Mouse (Mus musculus) limb, embryonic 14.5 days (tissue): ENCODE data around the gene Gpr37. TPM values are rescaled to one million over a fixed set of nuclear protein-coding genes. Genes with fewer than 3 reads are reported as not detected.

ENCODE experiments used
- ATAC-seq: fragments of 200-750 bp; cut with Nextera tagmentation; 2 replicates; pipeline ENCODE4 v1.8.0; 2017; ENCODE audit warnings: low read depth, moderate number of reproducible peaks, moderate TSS enrichment; ENCODE audit not compliant: low FRiP score
- DNase-seq: peaks from one replicate; pipeline ENCODE4 v3.0.0-alpha.2; 2015; ENCODE audit warnings: low spot score
- H3K27ac ChIP-seq: fragments of 300-500 bp; sonication (generic); replicated peaks from 2 replicates; pipeline ENCODE4 v1.5.1; 2014; ENCODE audit warnings: low read depth, mild to moderate bottlenecking, low read length, moderate library complexity, mixed read lengths
- H3K27me3 ChIP-seq: fragments of 300-500 bp; sonication (generic); 2 replicates; pipeline ENCODE4 v1.6.1; 2014; ENCODE audit warnings: low read length, mixed read lengths; ENCODE audit not compliant: control insufficient read depth, insufficient read depth
- H3K36me3 ChIP-seq: fragments of 300-500 bp; sonication (generic); 2 replicates; pipeline ENCODE4 v1.6.1; 2014; ENCODE audit warnings: mild to moderate bottlenecking, low read length, moderate library complexity, mixed read lengths; ENCODE audit not compliant: control insufficient read depth, insufficient read depth
- H3K4me1 ChIP-seq: fragments of 300-500 bp; sonication (generic); 2 replicates; pipeline ENCODE4 v1.6.1; 2014; ENCODE audit warnings: antibody characterized with exemption, low read length, mixed read lengths; ENCODE audit not compliant: control insufficient read depth, insufficient read depth
- H3K4me2 ChIP-seq: fragments of 300-500 bp; sonication (generic); replicated peaks from 2 replicates; pipeline ENCODE4 v1.6.1; 2014; ENCODE audit warnings: low read depth, mild to moderate bottlenecking, low read length, moderate library complexity; ENCODE audit not compliant: severe bottlenecking
- H3K4me3 ChIP-seq: fragments of 300-500 bp; sonication (generic); replicated peaks from 2 replicates; pipeline ENCODE4 v1.5.1; 2014; ENCODE audit warnings: low read length
- H3K9ac ChIP-seq: fragments of 300-500 bp; sonication (generic); 2 replicates; pipeline ENCODE4 v1.6.1; 2014; ENCODE audit warnings: mild to moderate bottlenecking, low read depth, low read length, moderate library complexity; ENCODE audit not compliant: severe bottlenecking
- H3K9me3 ChIP-seq: fragments of 300-500 bp; sonication (generic); 2 replicates; pipeline ENCODE4 v1.6.1; 2016; ENCODE audit warnings: low read length; ENCODE audit not compliant: control insufficient read depth
- POLR2A ChIP-seq: fragments of 200-500 bp; IDR thresholded peaks from 2 replicates; pipeline ENCODE4 v1.8.0; 2012; ENCODE audit warnings: inconsistent platforms, mild to moderate bottlenecking, moderate library complexity, borderline replicate concordance; ENCODE audit not compliant: insufficient read depth, insufficient read length; ENCODE audit errors: extremely low read depth
- WGBS: fragments of 180-500 bp; shearing (Covaris S2); extraction: QIAGEN DNeasy Blood & Tissue Kit; methylation state at CpG from one replicate; pipeline ENCODE4 v1.1.7; 2014; 5-methylcytosine and 5-hydroxymethylcytosine counted together
- polyA plus RNA-seq, 2 experiments: library from polyadenylated mRNA; depleted of rRNA in 1 of 2; stranded (reverse) in 1 of 2; unstranded in 1 of 2; fragments of >200 nt; fragmentation: Nextera tagmentation in 1 of 2; extraction: Ambion mirVana in 1 of 2; gene quantifications; 2 replicates each; pipeline versions ENCODE4 v1.2.1 to v1.2.3; 2012 to 2014

The Gpr37 gene
- polyA plus RNA-seq (2012; rRNA removed), result 2.8 and 3.6 TPM in 2 replicates
- 2.3 and 2.9 TPM in 2 replicates for polyA plus RNA-seq (2014; fragmentation: Nextera tagmentation; extraction: Ambion mirVana)

- peak within 1 kb of the TSS; percentile 17 for H3K9ac ChIP-seq
- peaks cover 8% of the 10 kb centered on the region for H3K4me1 ChIP-seq
- DNase-seq (no peak), ATAC-seq (no peak)
- no peak within 1 kb of the TSS for H3K27ac ChIP-seq
- 37% methylated on average over 7 of the region's 7 CpGs for WGBS
- no peak for TF ChIP-seq POLR2A
- H3K9me3 ChIP-seq, result no peaks in the 10 kb centered on the region
- peaks cover 29% of the 10 kb centered on the region for H3K27me3 ChIP-seq
- H3K36me3 ChIP-seq, result no peaks in the 10 kb centered on the region
- H3K4me2 ChIP-seq, result peak within 1 kb of the TSS; percentile 68
- H3K4me3 ChIP-seq, result peak within 1 kb of the TSS; percentile 39
Observed at GRCm38 (mm10) chr6:25690629-25691028, at the start of gene Gpr37. Gene Gpr37 (minus strand): TSS chr6:25690729.

- ATAC-seq, result no peak
- DNase-seq, result no peak
- no peaks in the 10 kb centered on the region for H3K9me3 ChIP-seq
- no peak for TF ChIP-seq POLR2A
- H3K4me3 ChIP-seq, result no peak overlapping the region
- H3K4me1 ChIP-seq, result no peaks in the 10 kb centered on the region
- H3K27ac ChIP-seq, result no peak overlapping the region
- H3K27me3 ChIP-seq, result no peaks in the 10 kb centered on the region
- H3K9ac ChIP-seq, result no peak overlapping the region
- H3K36me3 ChIP-seq, result no peaks in the 10 kb centered on the region
- H3K4me2 ChIP-seq, result no peak overlapping the region
Observed at GRCm38 (mm10) chr6:25736533-25736932, 46.0 kb upstream of the Gpr37 start.

- no peak overlapping the region for H3K4me3 ChIP-seq
- H3K27me3 ChIP-seq, result no peaks in the 10 kb centered on the region
- ATAC-seq (no peak), DNase-seq (no peak)
- 74% methylated on average over 1 of the region's 1 CpGs for WGBS
- no peak for TF ChIP-seq POLR2A
- H3K27ac ChIP-seq, result no peak overlapping the region
- no peak overlapping the region for H3K4me2 ChIP-seq
- H3K9ac ChIP-seq, result no peak overlapping the region
- no peaks in the 10 kb centered on the region for H3K36me3 ChIP-seq
- H3K9me3 ChIP-seq, result no peaks in the 10 kb centered on the region
- no peaks in the 10 kb centered on the region for H3K4me1 ChIP-seq
Observed at GRCm38 (mm10) chr6:25726560-25726959, 36.0 kb upstream of the Gpr37 start.

GRCm38 (mm10) chr6:25710601-25711000, 20.1 kb upstream of the Gpr37 start:
- H3K9me3 ChIP-seq, result no peaks in the 10 kb centered on the region
- H3K27me3 ChIP-seq, result no peaks in the 10 kb centered on the region
- no peaks in the 10 kb centered on the region for H3K4me1 ChIP-seq
- no peak overlapping the region for H3K4me2 ChIP-seq
- TF ChIP-seq POLR2A, result no peak
- DNase-seq (peak; percentile 25), ATAC-seq (no peak)
- H3K4me3 ChIP-seq, result no peak overlapping the region
- no peak overlapping the region for H3K27ac ChIP-seq
- no peak overlapping the region for H3K9ac ChIP-seq
- no peaks in the 10 kb centered on the region for H3K36me3 ChIP-seq
- 13% methylated on average over 2 of the region's 2 CpGs for WGBS

GRCm38 (mm10) chr6:25709250-25709895, 18.8 kb upstream of the Gpr37 start:
- DNase-seq (peak; percentile 71), ATAC-seq (peak; percentile 82)
- no peaks in the 10 kb centered on the region for H3K27me3 ChIP-seq
- no peak for TF ChIP-seq POLR2A
- H3K9me3 ChIP-seq, result no peaks in the 10 kb centered on the region
- no peak overlapping the region for H3K4me2 ChIP-seq
- 35% methylated on average over 6 of the region's 6 CpGs for WGBS
- H3K9ac ChIP-seq, result no peak overlapping the region
- H3K4me1 ChIP-seq, result no peaks in the 10 kb centered on the region
- no peak overlapping the region for H3K4me3 ChIP-seq
- no peaks in the 10 kb centered on the region for H3K36me3 ChIP-seq
- no peak overlapping the region for H3K27ac ChIP-seq
